33 mouse cellular contexts compared by ENCODE assay signal in genomic region chr13:45891073-45891472, GRCm38 (mm10).
"Had no signal": no experiment of that assay in that cellular context is flagged by ENCODE, and none has a peak within 500 bp of the region (broad histone marks: within the 10 kb centered on the region; RNA-seq: fewer than 3 reads in every experiment).

No protein-coding gene starts in this region.

- H3K36me3 ChIP-seq: limb, embryonic 10.5 days; limb, embryonic 12.5 days; limb, embryonic 13.5 days; limb, embryonic 15.5 days; liver, embryonic 12.5 days; liver, embryonic 13.5 days; liver, embryonic 15.5 days; lung, embryonic 15.5 days; midbrain, embryonic 10.5 days; midbrain, embryonic 12.5 days; midbrain, embryonic 13.5 days; midbrain, embryonic 15.5 days; neural tube, embryonic 12.5 days; neural tube, embryonic 13.5 days had no signal

- H3K4me3 ChIP-seq: limb, embryonic 10.5 days; limb, embryonic 12.5 days; limb, embryonic 13.5 days; limb, embryonic 15.5 days; liver, embryonic 12.5 days; liver, embryonic 13.5 days; liver, embryonic 15.5 days; lung, embryonic 15.5 days; megakaryocyte, embryonic 14.5 days; midbrain, embryonic 10.5 days; midbrain, embryonic 12.5 days; midbrain, embryonic 13.5 days; midbrain, embryonic 15.5 days; myocyte; neural tube, embryonic 12.5 days; neural tube, embryonic 13.5 days had no signal

- H3K4me2 ChIP-seq: limb, embryonic 12.5 days; limb, embryonic 13.5 days; limb, embryonic 15.5 days; liver, embryonic 11.5 days; liver, embryonic 12.5 days; liver, embryonic 13.5 days; liver, embryonic 15.5 days; lung, embryonic 14.5 days; lung, embryonic 15.5 days; midbrain, embryonic 11.5 days; midbrain, embryonic 12.5 days; midbrain, embryonic 13.5 days; midbrain, embryonic 15.5 days; neural tube, embryonic 12.5 days; neural tube, embryonic 13.5 days had no signal

- ATAC-seq: liver, embryonic 12.5 days; liver, postnatal 0 days; lung, postnatal 0 days; midbrain, embryonic 13.5 days; midbrain, embryonic 15.5 days; midbrain, embryonic 16.5 days had no signal

- H3K4me1 ChIP-seq: limb, embryonic 12.5 days; limb, embryonic 13.5 days; limb, embryonic 15.5 days; lung, embryonic 15.5 days; neural tube, embryonic 13.5 days had no signal

- H3K27ac ChIP-seq: limb, embryonic 10.5 days; limb, embryonic 12.5 days; limb, embryonic 13.5 days; limb, embryonic 15.5 days; liver, embryonic 12.5 days; liver, embryonic 13.5 days; liver, embryonic 14.5 days; liver, embryonic 15.5 days; lung, embryonic 15.5 days; macrophage; midbrain, embryonic 10.5 days; midbrain, embryonic 12.5 days; midbrain, embryonic 13.5 days; midbrain, embryonic 15.5 days; neural tube, embryonic 12.5 days; neural tube, embryonic 13.5 days had no signal

- DNase-seq: left cerebral cortex, postnatal 4 days; liver; liver, embryonic 13.5 days; liver, postnatal 0 days; lung, adult 18-20 months; lung, adult 2 months; lung, embryonic 14.5 days; lung, postnatal 10 days; lung, postnatal 14 days; lung, postnatal 36 days; lung, postnatal 4 days; midbrain, embryonic 14.5 days had no signal

- H3K27me3 ChIP-seq: limb, embryonic 12.5 days; limb, embryonic 13.5 days; limb, embryonic 15.5 days; liver, embryonic 12.5 days; liver, embryonic 13.5 days; liver, embryonic 15.5 days; lung, embryonic 15.5 days; megakaryocyte, embryonic 14.5 days; midbrain, embryonic 12.5 days; midbrain, embryonic 13.5 days; midbrain, embryonic 15.5 days; neural tube, embryonic 12.5 days; neural tube, embryonic 13.5 days had no signal

- H3K9ac ChIP-seq: limb, embryonic 12.5 days; limb, embryonic 13.5 days; limb, embryonic 15.5 days; liver, embryonic 12.5 days; liver, embryonic 13.5 days; liver, embryonic 14.5 days; liver, embryonic 15.5 days; liver, postnatal 0 days; lung, embryonic 14.5 days; lung, embryonic 15.5 days; midbrain, embryonic 12.5 days; midbrain, embryonic 13.5 days; midbrain, embryonic 15.5 days; neural tube, embryonic 12.5 days; neural tube, embryonic 13.5 days had no signal

- H3K9me3 ChIP-seq: limb, embryonic 10.5 days; limb, embryonic 12.5 days; limb, embryonic 13.5 days; limb, embryonic 15.5 days; liver, embryonic 12.5 days; liver, embryonic 13.5 days; liver, embryonic 15.5 days; lung, embryonic 15.5 days; megakaryocyte, embryonic 14.5 days; midbrain, embryonic 10.5 days; midbrain, embryonic 12.5 days; midbrain, embryonic 13.5 days; midbrain, embryonic 15.5 days; neural tube, embryonic 12.5 days; neural tube, embryonic 13.5 days had no signal
